Mouse (Mus musculus): Measurements from ENCODE around the gene Cwc22. TPM values are rescaled to one million over a fixed set of nuclear protein-coding genes. Genes with fewer than 3 reads are reported as not detected.

Cwc22 gene
- total and polyA plus RNA-seq, 2 experiments from 2014 or later: 9.0 to 9.6 TPM

- 93% methylated on average over 3 of the region's 3 CpGs for WGBS
- TF ChIP-seq CTCF (IDR thresholded peaks at IDR 0.05; ENCODE audit: low read depth): no peak
- H3K9me3 ChIP-seq (ENCODE audit: low read length): no peaks in the 10 kb centered on the region
- DNase-seq (ENCODE audit: low spot score) (no peak), ATAC-seq (no peak)
- no peaks in the 10 kb centered on the region for H3K36me3 ChIP-seq (ENCODE audit: insufficient read depth, low read length)
- no peak overlapping the region for H3K27ac ChIP-seq
- H3K9ac ChIP-seq (replicated peaks; ENCODE audit: low read length): no peak overlapping the region
- no peak overlapping the region for H3K4me2 ChIP-seq (ENCODE audit: low read depth, low read length)
- H3K4me1 ChIP-seq (ENCODE audit: insufficient read depth, low read length): no peaks in the 10 kb centered on the region
- H3K4me3 ChIP-seq (ENCODE audit: low read length): no peak overlapping the region
- H3K27me3 ChIP-seq (ENCODE audit: insufficient read depth, low read length): no peaks in the 10 kb centered on the region
These were observed 61.7 kb downstream of the Cwc22 start for GRCm38 (mm10) chr2:77884491-77884890.

GRCm38 (mm10) chr2:77882961-77883360 is 63.2 kb downstream of the Cwc22 start:
- H3K4me3 ChIP-seq (ENCODE audit: low read length): no peak overlapping the region
- DNase-seq (ENCODE audit: low spot score): no peak
- no peak overlapping the region for H3K4me2 ChIP-seq (ENCODE audit: low read depth, low read length)
- no peak for ATAC-seq
- H3K27ac ChIP-seq: no peak overlapping the region
- no peak overlapping the region for H3K9ac ChIP-seq (replicated peaks; ENCODE audit: low read length)
- no peak for TF ChIP-seq CTCF (IDR thresholded peaks at IDR 0.05; ENCODE audit: low read depth)
- no peaks in the 10 kb centered on the region for H3K9me3 ChIP-seq (ENCODE audit: low read length)
- H3K27me3 ChIP-seq (ENCODE audit: insufficient read depth, low read length): no peaks in the 10 kb centered on the region
- no peaks in the 10 kb centered on the region for H3K4me1 ChIP-seq (ENCODE audit: insufficient read depth, low read length)
- no peaks in the 10 kb centered on the region for H3K36me3 ChIP-seq (ENCODE audit: insufficient read depth, low read length)
- 92% methylated on average over 4 of the region's 4 CpGs for WGBS

GRCm38 (mm10) chr2:77881301-77882199 is 64.6 kb downstream of the Cwc22 start:
- H3K4me1 ChIP-seq (ENCODE audit: insufficient read depth, low read length): no peaks in the 10 kb centered on the region
- DNase-seq (ENCODE audit: low spot score) (no peak), ATAC-seq (no peak)
- TF ChIP-seq CTCF (IDR thresholded peaks at IDR 0.05; ENCODE audit: low read depth): no peak
- no peak overlapping the region for H3K27ac ChIP-seq
- H3K9me3 ChIP-seq (ENCODE audit: low read length): no peaks in the 10 kb centered on the region
- H3K36me3 ChIP-seq (ENCODE audit: insufficient read depth, low read length): no peaks in the 10 kb centered on the region
- 85% methylated on average over 5 of the region's 5 CpGs for WGBS
- H3K9ac ChIP-seq (replicated peaks; ENCODE audit: low read length): no peak overlapping the region
- H3K4me2 ChIP-seq (ENCODE audit: low read depth, low read length): no peak overlapping the region
- H3K4me3 ChIP-seq (ENCODE audit: low read length): no peak overlapping the region
- H3K27me3 ChIP-seq (ENCODE audit: insufficient read depth, low read length): no peaks in the 10 kb centered on the region

GRCm38 (mm10) chr2:77880351-77880750 is 65.8 kb downstream of the Cwc22 start:
- no peak for TF ChIP-seq CTCF (IDR thresholded peaks at IDR 0.05; ENCODE audit: low read depth)
- Histone ChIP-seq H3K9ac (replicated peaks; ENCODE audit: low read length) (no peak overlapping the region), H3K27me3 (ENCODE audit: insufficient read depth, low read length) (no peaks in the 10 kb centered on the region), H3K4me3 (ENCODE audit: low read length) (no peak overlapping the region), H3K4me1 (ENCODE audit: insufficient read depth, low read length) (no peaks in the 10 kb centered on the region), H3K27ac (no peak overlapping the region), H3K9me3 (ENCODE audit: low read length) (no peaks in the 10 kb centered on the region), H3K36me3 (ENCODE audit: insufficient read depth, low read length) (no peaks in the 10 kb centered on the region), H3K4me2 (ENCODE audit: low read depth, low read length) (no peak overlapping the region)
- no peak for ATAC-seq
- WGBS: 84% methylated on average over 1 of the region's 1 CpGs
- no peak for DNase-seq (ENCODE audit: low spot score)

GRCm38 (mm10) chr2:77879736-77880135 is 66.4 kb downstream of the Cwc22 start:
- TF ChIP-seq CTCF (IDR thresholded peaks at IDR 0.05; ENCODE audit: low read depth): no peak
- DNase-seq (ENCODE audit: low spot score): no peak

GRCm38 (mm10) chr2:77877156-77877855 is 68.9 kb downstream of the Cwc22 start:
- H3K4me1 ChIP-seq (ENCODE audit: insufficient read depth, low read length): no peaks in the 10 kb centered on the region
- no peaks in the 10 kb centered on the region for H3K36me3 ChIP-seq (ENCODE audit: insufficient read depth, low read length)
- no peak overlapping the region for H3K4me3 ChIP-seq (ENCODE audit: low read length)
- no peak overlapping the region for H3K27ac ChIP-seq
- H3K9ac ChIP-seq (replicated peaks; ENCODE audit: low read length): no peak overlapping the region
- no peak for TF ChIP-seq CTCF (IDR thresholded peaks at IDR 0.05; ENCODE audit: low read depth)
- WGBS: 80% methylated on average over 10 of the region's 10 CpGs
- H3K27me3 ChIP-seq (ENCODE audit: insufficient read depth, low read length): no peaks in the 10 kb centered on the region
- no peaks in the 10 kb centered on the region for H3K9me3 ChIP-seq (ENCODE audit: low read length)
- ATAC-seq: no peak
- no peak for DNase-seq (ENCODE audit: low spot score)
- no peak overlapping the region for H3K4me2 ChIP-seq (ENCODE audit: low read depth, low read length)

More at GRCm38 (mm10) chr2:77879736-77880135, 66.4 kb downstream of the Cwc22 start:
- H3K4me1 ChIP-seq (ENCODE audit: insufficient read depth, low read length): no peaks in the 10 kb centered on the region
- H3K9me3 ChIP-seq (ENCODE audit: low read length): no peaks in the 10 kb centered on the region
- no peak for ATAC-seq
- H3K27ac ChIP-seq: no peak overlapping the region
- no peaks in the 10 kb centered on the region for H3K36me3 ChIP-seq (ENCODE audit: insufficient read depth, low read length)
- WGBS: 56% methylated on average over 5 of the region's 5 CpGs
- no peak overlapping the region for H3K9ac ChIP-seq (replicated peaks; ENCODE audit: low read length)
- H3K4me2 ChIP-seq (ENCODE audit: low read depth, low read length): no peak overlapping the region
- H3K27me3 ChIP-seq (ENCODE audit: insufficient read depth, low read length): no peaks in the 10 kb centered on the region
- H3K4me3 ChIP-seq (ENCODE audit: low read length): no peak overlapping the region
